Mouse (Mus musculus): ENCODE measurements at regions not wholly inside any gene's neighbourhood (a gene's known extent, or its start where the extent isn't known, plus 50 kb on each side); places are given as distances from the start of the nearest gene placed in this dataset.

DNA sequence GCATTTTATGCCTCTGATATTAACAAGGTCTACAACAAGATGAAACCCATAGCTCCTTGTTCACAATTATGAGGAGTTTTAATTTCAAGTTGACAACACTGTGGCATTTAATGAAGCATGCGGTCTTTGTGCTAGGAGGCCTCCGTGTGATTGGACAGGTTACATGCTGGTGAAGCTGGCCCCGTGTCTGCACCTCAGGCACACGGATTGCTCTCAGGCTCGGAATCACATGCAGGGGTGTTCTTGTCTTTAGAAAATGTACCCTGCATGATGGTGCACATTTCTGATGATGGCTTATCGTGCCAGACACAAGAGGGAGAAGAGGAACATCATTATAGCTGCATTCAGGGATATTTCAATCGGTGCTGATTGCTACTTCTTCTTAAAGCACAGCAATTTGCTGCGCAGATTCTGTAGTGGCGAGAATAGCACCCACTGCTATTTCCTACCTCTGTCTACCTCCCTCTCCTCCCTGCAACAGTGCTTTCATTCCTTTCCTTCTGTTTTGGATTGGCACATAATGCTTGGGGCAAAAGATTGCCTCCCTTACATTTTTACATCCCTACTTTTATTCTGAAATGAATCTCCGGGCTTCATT is 454.9 kb upstream of the Tle4 start:
- no peak for DNase-seq (ENCODE audit: low spot score)

GRCm38 (mm10) chr19:15047896-15048295 is 450.0 kb upstream of the Tle4 start:
- no peak for DNase-seq (ENCODE audit: low spot score)

DNA sequence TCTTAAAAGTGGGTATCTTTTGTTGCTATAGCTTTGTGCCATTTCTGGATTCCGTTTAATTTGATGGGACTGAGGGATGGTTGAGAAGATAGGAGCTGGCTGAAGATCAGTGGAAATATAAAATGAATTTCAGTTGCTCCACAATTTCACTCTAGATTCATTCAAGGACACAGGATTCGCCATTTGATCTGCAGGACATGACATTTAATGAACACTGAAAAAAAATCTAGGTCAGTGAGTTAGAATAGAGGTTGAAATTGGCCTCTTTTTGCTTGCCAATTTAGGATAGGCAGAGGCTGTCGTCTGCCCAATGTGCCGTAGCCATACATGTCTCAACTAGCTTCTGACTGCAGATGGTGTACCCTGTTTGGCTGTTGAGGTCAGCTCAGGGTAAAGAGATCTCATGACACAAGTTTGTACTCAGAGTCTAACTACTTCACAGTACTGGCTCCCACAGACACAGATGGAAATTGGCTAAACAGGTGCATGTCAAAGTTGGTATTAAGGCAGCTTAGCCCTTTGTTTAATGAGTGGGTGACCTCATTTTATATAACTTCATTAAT is 449.5 kb upstream of the Tle4 start:
- DNase-seq (ENCODE audit: low spot score), result no peak

- peak; percentile 64 for DNase-seq (ENCODE audit: low spot score)
These were observed 437.7 kb upstream of the Tle4 start for GRCm38 (mm10) chr19:15035554-15035953.

DNA sequence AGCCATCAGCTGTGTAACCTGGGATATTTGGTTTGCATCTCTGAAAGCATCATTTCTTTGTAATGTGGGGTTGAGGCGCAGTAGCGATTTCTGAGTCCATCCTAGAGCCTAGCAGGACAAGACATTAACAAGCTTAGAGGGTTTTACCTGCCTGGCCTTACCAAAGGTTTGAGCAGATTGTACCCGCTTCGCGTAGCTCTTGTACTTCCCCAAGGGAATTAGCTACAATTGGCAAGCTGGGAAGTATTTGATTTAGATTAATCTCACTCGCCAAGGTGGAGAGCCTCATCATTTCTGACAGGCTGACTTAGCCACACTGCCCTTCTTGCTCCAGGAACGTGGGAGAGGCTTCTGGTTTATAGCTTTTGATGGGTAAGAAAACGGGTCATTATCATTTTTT is 436.1 kb upstream of the Tle4 start:
- DNase-seq (ENCODE audit: low spot score), result no peak

DNA sequence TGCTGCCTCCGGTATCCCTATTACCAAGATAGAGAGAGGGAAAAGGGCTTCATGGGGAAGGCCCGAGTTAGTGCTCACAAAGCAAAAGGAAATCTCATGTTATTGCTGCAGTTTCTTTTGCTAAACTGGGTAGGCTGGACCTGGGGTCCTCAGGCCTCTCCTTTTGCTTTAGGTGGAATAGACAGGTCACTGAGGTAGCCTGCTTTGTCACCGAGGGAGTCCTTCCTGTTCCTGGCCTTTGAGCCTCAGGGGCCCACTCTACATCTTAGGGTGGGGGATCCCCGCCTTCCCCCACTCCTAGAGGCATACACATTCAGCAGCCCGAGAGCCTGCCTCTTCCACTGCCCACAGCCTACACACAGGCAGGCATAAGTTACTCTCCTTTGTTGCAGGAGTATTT is 435.5 kb upstream of the Tle4 start:
- no peak for DNase-seq (ENCODE audit: low spot score)

DNA sequence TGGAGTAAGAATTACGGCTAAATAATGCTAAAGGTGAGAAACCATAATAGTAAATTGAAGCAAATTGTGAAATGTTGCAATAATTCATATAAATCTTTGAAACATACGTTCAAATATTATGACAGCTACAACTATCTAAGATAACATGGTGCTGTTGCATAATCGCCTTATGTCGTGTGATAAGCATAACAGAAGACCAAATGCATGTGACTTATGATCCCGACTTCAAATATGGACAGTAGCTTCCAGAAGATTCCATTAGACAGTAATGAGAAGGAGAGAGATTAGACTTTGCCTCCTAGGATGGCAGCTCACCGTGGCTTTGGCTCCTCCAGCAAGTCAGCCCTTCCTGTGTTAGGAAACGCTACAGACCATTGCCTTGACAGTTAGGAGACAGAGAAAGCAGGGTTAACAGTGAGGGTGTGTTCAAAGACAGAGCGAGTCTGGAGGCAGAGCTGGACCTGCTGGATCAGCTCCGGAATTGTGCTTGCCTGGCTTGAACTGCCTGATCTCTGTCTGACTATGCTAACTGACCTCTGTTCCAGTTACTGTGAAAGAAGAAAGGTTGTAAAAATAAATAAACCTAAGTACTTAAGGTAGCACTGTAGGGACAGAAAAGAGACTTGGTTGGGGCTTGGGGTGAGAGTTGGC is 434.6 kb upstream of the Tle4 start:
- DNase-seq (ENCODE audit: low spot score), result no peak

- DNase-seq (ENCODE audit: low spot score), result peak; percentile 21
These were observed 433.6 kb upstream of the Tle4 start for GRCm38 (mm10) chr19:15031483-15031882.

- DNase-seq (ENCODE audit: low spot score), result no peak
These were observed 405.7 kb upstream of the Tle4 start for GRCm38 (mm10) chr19:15003596-15003995.

GRCm38 (mm10) chr19:14993344-14993743 is 395.5 kb upstream of the Tle4 start:
- DNase-seq (ENCODE audit: low spot score), result peak; percentile 32

GRCm38 (mm10) chr19:14970161-14970560 is 372.3 kb upstream of the Tle4 start:
- no peak for DNase-seq (ENCODE audit: low spot score)

- DNase-seq (ENCODE audit: low spot score), result no peak
These were observed 370.4 kb upstream of the Tle4 start for GRCm38 (mm10) chr19:14968283-14968682.

- DNase-seq (ENCODE audit: low spot score), result no peak
These were observed 359.9 kb upstream of the Tle4 start for GRCm38 (mm10) chr19:14957727-14958126.

DNA sequence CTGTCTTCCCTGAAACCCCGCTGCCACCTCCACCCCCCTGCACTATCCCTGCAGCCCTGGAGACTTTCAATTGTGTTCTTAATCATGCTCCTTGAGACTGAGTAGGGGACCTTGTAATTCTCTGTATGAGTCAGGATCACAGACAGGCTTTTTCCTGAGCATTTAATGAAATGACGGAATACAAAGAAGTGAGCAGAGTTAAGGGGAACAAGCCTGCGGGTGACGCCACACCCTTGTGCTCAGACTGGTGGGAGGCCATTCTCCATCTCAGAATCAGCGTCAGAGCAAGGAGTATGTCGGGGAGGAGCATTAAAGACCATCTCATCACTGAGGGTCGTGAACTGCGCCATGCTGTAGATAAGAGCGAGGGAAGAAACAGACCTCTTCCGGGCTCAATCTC is 359.3 kb upstream of the Tle4 start:
- DNase-seq (ENCODE audit: low spot score), result no peak

GRCm38 (mm10) chr19:14956392-14956791 is 358.5 kb upstream of the Tle4 start:
- no peak for DNase-seq (ENCODE audit: low spot score)

DNA sequence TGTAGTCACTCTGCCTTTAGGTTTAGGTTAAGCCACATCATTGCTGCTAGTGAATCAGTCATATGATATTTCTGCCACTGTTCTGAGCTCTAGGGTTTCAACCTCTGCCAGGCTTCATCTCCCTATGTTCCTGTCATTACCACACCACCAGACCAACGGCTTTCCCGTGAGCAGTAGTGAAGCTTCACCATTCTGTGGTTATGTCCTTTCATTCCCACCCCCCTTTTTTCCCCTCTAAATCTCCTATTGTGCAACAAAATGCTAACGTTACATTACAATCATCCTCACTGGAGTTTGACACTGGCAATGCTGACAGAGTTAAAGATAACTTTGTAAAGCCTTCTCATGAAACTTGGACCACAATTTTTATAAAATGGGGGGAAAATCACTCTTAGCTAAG is 358.1 kb upstream of the Tle4 start:
- DNase-seq (ENCODE audit: low spot score), result no peak

GRCm38 (mm10) chr19:14940207-14940952 is 342.5 kb upstream of the Tle4 start:
- DNase-seq (ENCODE audit: low spot score), result no peak

DNA sequence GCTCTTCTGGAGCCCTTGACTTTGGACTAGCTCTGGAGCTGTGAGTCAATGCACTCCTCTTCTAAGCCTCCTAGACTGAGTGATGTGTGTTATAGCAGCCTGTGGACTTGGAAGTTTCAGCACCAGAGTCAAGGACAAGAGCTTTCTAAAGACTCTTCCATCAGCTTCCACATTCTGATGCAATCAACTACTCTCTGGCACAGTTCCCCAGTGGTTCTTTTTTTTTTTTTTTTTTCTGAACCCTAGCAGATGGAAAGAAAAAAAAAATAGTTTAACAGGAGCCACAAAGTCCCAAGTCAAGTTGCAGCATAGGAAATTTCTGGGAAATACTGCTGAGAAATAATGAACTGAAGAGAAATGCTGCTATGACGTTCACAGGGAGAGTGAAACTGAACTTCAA is 324.4 kb upstream of the Tle4 start:
- no peak for DNase-seq (ENCODE audit: low spot score)

GRCm38 (mm10) chr19:14911056-14911850 is 313.4 kb upstream of the Tle4 start:
- no peak for DNase-seq (ENCODE audit: low spot score)

DNA sequence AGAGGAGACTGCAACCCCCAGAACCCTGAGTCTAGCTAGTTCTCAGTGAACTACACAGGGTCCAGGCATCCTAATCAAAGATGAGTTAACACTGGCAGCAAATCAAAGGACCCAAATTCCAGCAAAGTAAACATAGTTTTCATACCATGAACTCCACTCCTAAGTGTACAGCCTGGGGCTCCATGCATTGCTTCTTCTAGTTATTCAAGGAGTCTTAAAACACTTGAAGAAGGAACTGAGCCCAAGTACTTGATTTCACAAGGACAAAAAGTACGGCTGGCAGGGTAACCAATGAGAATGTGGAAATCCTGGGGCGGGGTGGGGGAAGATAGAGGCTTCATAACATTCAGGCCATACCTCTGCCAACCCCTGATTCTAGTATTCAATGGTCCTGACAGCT is 297.0 kb upstream of the Tle4 start:
- peak; percentile 24 for DNase-seq (ENCODE audit: low spot score)

DNA sequence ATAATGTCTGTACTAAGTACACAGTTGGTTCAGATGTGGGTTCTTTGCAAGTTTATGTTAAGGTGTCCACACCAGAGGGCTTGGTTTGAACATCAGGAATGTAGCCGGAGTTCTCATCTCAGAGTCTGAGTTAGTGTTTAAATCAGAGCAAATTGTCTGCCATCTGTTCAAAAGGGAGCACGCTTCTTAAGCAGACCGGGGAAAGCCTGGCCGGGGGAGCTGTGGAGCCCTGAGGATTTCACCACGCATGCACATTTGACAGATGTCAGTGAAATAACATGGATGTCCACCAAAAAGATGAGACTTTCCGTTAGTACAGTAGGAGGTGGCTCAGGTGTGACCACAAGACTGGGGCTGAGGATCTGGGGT is 294.5 kb upstream of the Tle4 start:
- no peak for DNase-seq (ENCODE audit: low spot score)

DNA sequence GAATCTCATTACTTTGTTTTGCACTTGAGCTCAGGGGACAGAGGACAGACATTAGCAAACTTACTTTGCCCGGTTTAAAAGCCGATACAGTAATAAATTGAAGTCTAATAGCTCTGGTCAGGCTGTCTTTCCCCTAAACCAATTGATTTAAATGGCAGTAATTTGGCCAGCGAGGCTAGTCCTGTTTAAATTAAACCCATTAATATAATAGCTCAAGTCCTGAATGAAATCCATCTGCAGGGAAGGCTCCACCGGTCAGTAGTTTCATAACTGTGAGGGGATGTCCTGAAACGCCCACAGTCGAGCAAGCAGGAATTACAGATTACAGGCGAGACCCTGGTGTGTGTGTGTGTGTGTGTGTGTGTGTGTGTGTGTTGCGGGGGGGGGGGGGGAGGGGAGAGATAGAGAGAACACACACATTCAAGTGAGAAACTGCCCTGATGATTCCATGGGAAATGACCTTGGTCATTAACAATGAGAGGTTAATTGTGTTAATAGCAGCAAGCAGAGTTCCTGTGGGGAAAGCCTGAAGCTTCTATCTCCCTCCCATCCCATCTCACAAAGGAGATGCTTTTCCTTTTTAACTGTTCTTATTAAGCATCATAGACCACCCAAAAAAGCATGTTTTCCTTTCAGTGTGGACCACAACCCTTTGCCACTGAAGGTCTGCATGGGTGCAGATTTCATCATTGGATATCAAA is 294.0 kb upstream of the Tle4 start:
- DNase-seq (ENCODE audit: low spot score), result no peak
